Mouse (Mus musculus) testis, postnatal 10 days (tissue): ENCODE data around the gene Sec63.

Source experiments
- DNase-seq: peaks from one replicate; pipeline ENCODE4 v3.0.0; 2021; ENCODE audit warnings: low spot score

The Sec63 gene

DNA sequence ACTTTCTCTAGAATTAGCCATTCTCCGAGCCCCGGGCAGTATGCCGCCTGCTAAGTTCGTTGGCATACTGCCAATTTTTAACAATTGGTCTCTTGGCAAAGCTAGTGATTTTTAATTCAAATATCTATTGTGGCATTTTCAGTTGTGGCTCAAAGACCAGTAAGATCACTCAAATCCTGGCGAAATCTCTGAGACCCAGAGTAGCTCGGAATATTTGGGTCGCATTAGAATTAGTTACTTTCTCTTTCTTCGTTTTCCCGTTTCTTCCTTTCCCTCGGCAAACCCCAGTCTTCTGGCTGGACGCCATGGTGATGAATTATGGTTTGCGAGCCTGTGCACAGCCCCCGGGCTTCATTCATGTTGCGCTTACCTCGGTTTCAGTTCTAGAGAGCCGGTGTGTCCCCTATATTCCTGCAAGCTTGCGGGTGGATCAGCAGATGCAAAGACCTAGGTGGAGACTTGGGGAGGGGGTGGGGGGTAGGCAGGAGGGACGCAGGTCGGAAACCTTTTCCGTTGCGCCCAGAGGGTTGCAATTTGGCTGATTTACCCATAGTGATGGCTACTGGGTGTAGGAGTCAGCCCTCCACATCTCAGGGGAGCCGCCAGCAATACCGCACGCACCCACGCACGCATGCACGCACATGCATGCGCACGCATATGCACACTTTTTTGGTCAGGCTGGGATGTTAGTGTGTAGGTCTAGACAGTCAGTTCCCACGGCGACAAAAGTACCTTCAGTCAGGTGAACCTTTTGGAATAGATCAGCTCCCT is 102.5 kb downstream of the Sec63 start:
- peak; percentile 82 for DNase-seq

DNA sequence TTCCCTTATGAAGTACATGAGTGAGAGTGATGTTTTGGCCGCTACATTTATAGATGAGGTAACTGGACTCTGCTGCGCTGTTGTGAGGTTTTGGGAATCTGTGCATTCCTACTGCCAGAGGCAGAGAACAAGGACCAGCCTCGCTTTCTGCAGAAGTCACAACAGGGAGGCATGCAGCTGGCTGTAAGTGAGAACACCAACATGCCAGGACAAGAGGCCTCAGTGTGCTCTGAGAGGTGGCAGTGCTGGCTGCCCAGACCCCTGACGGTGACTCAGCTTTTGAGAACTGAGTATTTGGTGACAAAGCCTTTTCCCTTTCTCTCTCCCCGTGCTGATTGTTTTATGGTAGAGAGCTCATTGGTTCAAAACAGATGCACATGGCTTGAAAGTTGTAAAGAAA is 103.4 kb downstream of the Sec63 start:
- DNase-seq = peak; percentile 40

DNA sequence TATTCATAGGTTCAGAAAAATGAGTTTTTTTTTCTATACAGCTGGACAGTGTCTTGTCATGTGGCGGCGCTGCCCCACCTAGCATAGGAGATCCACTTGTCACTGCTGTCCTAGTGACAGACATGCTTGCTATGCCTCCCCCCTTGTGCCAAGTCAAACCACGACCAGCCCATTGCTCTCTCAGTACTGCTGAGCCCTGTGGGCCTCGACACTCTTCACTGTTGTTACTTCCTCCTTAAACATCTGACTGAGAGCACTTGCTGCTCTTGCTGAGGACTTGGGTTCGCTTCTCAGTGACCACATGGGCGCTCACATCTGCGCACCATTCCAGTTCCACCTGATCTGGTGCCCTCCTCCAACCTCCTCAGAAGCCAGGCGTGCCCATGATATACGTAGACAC is 107.1 kb downstream of the Sec63 start:
- DNase-seq = no peak

GRCm38 (mm10) chr10:42869467-42869866 is 108.2 kb downstream of the Sec63 start:
- no peak for DNase-seq

DNA sequence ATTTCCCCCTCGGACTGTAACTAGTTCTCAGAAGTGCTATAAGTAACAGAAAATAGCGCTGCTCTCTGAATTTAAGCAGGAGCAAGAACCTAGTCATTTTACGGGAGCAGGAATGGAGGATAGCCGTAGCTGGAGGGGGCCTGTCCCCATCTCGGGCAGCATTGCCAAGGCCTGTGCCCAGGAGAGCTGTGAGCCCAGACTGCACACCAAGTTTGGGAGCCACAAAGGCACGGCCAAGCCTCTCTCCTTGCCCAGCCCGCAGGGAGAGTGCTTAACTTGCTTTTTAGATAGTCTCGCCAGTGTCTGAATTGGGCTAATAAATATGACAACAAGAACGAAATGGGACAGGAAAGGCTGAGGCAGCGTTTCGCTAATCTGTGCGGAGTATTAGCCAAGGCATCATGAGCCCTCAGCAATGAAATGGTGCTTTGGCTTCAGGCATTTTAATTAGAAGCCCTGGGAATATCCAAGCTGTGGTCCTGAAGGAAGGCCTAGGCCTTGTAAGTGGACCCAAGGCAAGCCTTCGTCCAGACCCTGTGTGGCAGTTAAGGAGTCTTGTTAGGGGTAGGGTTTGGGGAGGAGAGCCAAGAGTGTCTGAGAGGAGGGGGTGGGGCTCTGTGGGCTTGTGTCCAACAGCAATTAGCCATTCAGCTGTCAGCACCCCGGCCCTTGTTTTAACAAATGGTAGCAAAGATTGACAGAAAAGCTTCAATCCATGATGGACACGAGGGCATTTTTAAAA is 111.1 kb downstream of the Sec63 start:
- DNase-seq = no peak

DNA sequence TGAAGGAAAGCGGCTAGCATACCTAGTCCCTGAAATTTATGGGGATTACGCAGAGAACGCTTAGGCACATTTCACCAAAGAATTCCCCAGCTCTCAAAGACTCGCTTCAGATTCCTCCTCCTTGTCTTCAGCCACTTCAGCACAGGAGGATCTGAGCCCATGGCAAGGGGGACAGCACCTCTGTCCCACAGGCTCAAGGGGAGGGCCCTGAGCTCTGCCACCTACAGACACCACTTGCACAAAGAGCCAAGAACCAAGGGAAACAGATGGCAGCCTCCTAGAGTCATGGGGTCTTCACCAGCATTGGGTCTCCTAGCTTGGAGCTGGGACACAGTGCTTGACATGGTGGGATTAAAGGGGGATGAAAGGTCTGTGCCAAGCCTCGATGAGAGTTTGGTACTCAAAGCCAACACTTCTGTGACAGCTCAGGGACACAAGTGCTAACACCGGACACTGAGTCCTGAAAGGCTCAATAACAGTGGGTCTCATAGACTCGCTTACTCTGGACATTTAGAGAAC is 111.8 kb downstream of the Sec63 start:
- DNase-seq = no peak

- DNase-seq = no peak
These were observed 114.9 kb downstream of the Sec63 start for GRCm38 (mm10) chr10:42876172-42876571.

DNA sequence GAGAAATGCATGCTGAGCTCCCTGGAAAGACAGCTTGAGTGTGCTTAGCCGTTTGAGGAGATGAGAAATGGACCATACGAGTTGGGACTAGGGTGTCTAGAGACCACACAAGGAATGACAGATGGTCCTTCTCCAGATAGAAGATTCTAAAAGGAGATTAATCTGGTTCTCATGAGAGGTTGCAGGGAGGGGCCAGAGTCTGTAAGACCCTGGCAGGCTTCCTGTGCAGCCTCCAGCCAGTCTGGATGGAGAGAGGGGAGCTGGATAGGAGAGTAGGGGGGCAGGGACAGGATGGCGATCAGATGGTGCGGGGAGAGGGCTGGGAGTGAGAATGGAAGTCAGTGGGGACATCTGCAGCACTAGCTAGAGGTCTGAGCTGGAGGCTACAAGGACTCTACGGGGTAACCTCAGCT is 118.0 kb downstream of the Sec63 start:
- DNase-seq = no peak

GRCm38 (mm10) chr10:42879682-42880081 is 118.4 kb downstream of the Sec63 start:
- DNase-seq = no peak
